Mouse (Mus musculus) cerebellum, adult 2 months (tissue): ENCODE data around the gene Elf5.

ENCODE experiments used
- CTCF ChIP-seq: fragments of 200-500 bp; IDR thresholded peaks from 2 replicates; pipeline ENCODE4 v1.5.1; 2011; ENCODE audit warnings: low read depth, mild to moderate bottlenecking, control low read depth, low read length, moderate library complexity, borderline replicate concordance; ENCODE audit not compliant: insufficient read depth
- POLR2A ChIP-seq: fragments of 200-500 bp; IDR thresholded peaks from 2 replicates; pipeline ENCODE4 v1.6.1; 2011; ENCODE audit warnings: low read length, control low read depth, borderline replicate concordance; ENCODE audit not compliant: insufficient read depth

- TF ChIP-seq POLR2A: no peak
- TF ChIP-seq CTCF: no peak
Measured at GRCm38 (mm10) chr2:103449813-103450212, 38.3 kb downstream of the Elf5 start.
